Mouse (Mus musculus) megakaryocyte, embryonic 14.5 days (primary cell): ENCODE data around the gene Clec16a.

Experiments
- FLI1 ChIP-seq: IDR thresholded peaks from 2 replicates; pipeline ENCODE4 v1.6.1; 2012; ENCODE audit warnings: low read length, inconsistent platforms, mixed read lengths
- GATA1 ChIP-seq: IDR thresholded peaks from 3 replicates; pipeline ENCODE4 v1.6.1; 2012; ENCODE audit warnings: mixed read lengths, low read length, inconsistent platforms, borderline replicate concordance

DNA sequence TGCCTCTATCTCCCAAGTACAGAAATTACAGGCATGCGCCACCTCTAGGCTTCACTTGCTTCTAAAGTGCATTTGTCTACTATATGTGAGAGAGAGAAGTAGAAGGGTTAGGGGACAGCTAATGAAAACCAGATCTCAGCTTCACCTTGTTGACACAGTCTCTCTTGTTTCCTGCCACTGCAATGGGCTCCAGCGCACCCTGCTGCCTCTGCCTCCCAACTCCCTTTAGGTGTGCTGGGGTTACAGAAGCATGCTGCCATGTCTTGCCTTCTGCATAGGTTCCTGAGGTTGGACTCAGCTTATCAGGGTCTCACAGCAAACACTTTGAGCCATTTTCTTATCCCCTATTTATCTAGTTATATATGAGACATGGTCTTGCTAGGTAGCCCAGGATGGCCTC lies 129.8 kb downstream of the Clec16a start:
- TF ChIP-seq GATA1 (no peak), FLI1 (no peak)
